Mouse (Mus musculus): Measurements from ENCODE around the gene Isg20l2. TPM values are rescaled to one million over a fixed set of nuclear protein-coding genes. Genes with fewer than 3 reads are reported as not detected.
A peak's percentile ranks its signal among the peaks of the same experiment; 100 is the strongest.

The Isg20l2 gene
- polyA plus RNA-seq, 1 experiment from 2014 or later, result 66.9 TPM

GRCm38 (mm10) chr3:87958476-87958875, 28.4 kb downstream of the Isg20l2 start:
- Histone ChIP-seq H3K4me2 (no peak overlapping the region), H3K4me3 (ENCODE audit: low read depth, low read length) (no peak overlapping the region), H3K4me1 (replicated peaks; ENCODE audit: control insufficient read depth, insufficient read depth, low read length) (peaks cover 14% of the 10 kb centered on the region), H3K27me3 (replicated peaks; ENCODE audit: control insufficient read depth, insufficient read depth, low read length) (peaks cover 28% of the 10 kb centered on the region), H3K36me3 (ENCODE audit: control insufficient read depth, insufficient read depth, low read length) (no peaks in the 10 kb centered on the region), H3K9ac (ENCODE audit: low read depth, low read length) (no peak overlapping the region; the same call in 1 of the 2 replicates), H3K27ac (ENCODE audit: low read depth, low read length) (no peak overlapping the region), H3K9me3 (ENCODE audit: control insufficient read depth, low read length) (no peaks in the 10 kb centered on the region)
- ATAC-seq (replicated peaks; ENCODE audit: low FRiP score) (no peak), DNase-seq (ENCODE audit: low spot score) (no peak)
- 40% methylated on average over 4 of the region's 4 CpGs for WGBS

- peaks cover 14% of the 10 kb centered on the region for H3K4me1 ChIP-seq (replicated peaks; ENCODE audit: control insufficient read depth, insufficient read depth, low read length)
- H3K9ac ChIP-seq (ENCODE audit: low read depth, low read length), result no peak overlapping the region
- H3K36me3 ChIP-seq (ENCODE audit: control insufficient read depth, insufficient read depth, low read length), result no peaks in the 10 kb centered on the region
- no peaks in the 10 kb centered on the region for H3K9me3 ChIP-seq (ENCODE audit: control insufficient read depth, low read length)
- H3K4me2 ChIP-seq, result no peak overlapping the region
- 50% methylated on average over 1 of the region's 1 CpGs for WGBS
- no peak overlapping the region for H3K27ac ChIP-seq (ENCODE audit: low read depth, low read length)
- no peak overlapping the region for H3K4me3 ChIP-seq (ENCODE audit: low read depth, low read length)
- peaks cover 25% of the 10 kb centered on the region for H3K27me3 ChIP-seq (replicated peaks; ENCODE audit: control insufficient read depth, insufficient read depth, low read length)
- ATAC-seq (replicated peaks; ENCODE audit: low FRiP score) (no peak), DNase-seq (ENCODE audit: low spot score) (no peak)
Observed at GRCm38 (mm10) chr3:87958967-87959366, 28.9 kb downstream of the Isg20l2 start.

GRCm38 (mm10) chr3:87959371-87959770, 29.3 kb downstream of the Isg20l2 start:
- ATAC-seq (replicated peaks; ENCODE audit: low FRiP score) (no peak), DNase-seq (ENCODE audit: low spot score) (no peak)
- Histone ChIP-seq H3K9me3 (ENCODE audit: control insufficient read depth, low read length) (no peaks in the 10 kb centered on the region), H3K27ac (ENCODE audit: low read depth, low read length) (no peak overlapping the region; the same call in 1 of the 2 replicates), H3K4me3 (ENCODE audit: low read depth, low read length) (no peak overlapping the region), H3K9ac (ENCODE audit: low read depth, low read length) (no peak overlapping the region), H3K4me2 (no peak overlapping the region), H3K27me3 (replicated peaks; ENCODE audit: control insufficient read depth, insufficient read depth, low read length) (peaks cover 22% of the 10 kb centered on the region), H3K36me3 (ENCODE audit: control insufficient read depth, insufficient read depth, low read length) (no peaks in the 10 kb centered on the region), H3K4me1 (replicated peaks; ENCODE audit: control insufficient read depth, insufficient read depth, low read length) (peaks cover 14% of the 10 kb centered on the region)
- WGBS, result 60% methylated on average over 7 of the region's 7 CpGs

GRCm38 (mm10) chr3:87960191-87960585, 30.1 kb downstream of the Isg20l2 start:
- Histone ChIP-seq H3K4me2 (peak overlapping the region; percentile 89), H3K4me1 (replicated peaks; ENCODE audit: control insufficient read depth, insufficient read depth, low read length) (peaks cover 14% of the 10 kb centered on the region), H3K36me3 (ENCODE audit: control insufficient read depth, insufficient read depth, low read length) (no peaks in the 10 kb centered on the region), H3K4me3 (ENCODE audit: low read depth, low read length) (peak overlapping the region; percentile 50), H3K9me3 (ENCODE audit: control insufficient read depth, low read length) (no peaks in the 10 kb centered on the region), H3K27ac (ENCODE audit: low read depth, low read length) (peak overlapping the region; percentile 64; the same call in 1 of the 2 replicates), H3K27me3 (replicated peaks; ENCODE audit: control insufficient read depth, insufficient read depth, low read length) (peaks cover 24% of the 10 kb centered on the region), H3K9ac (ENCODE audit: low read depth, low read length) (peak overlapping the region; percentile 64; the same call in 1 of the 2 replicates)
- ATAC-seq (replicated peaks; ENCODE audit: low FRiP score) (0 out of 2 replicates have a peak, but pooled peaks have one; percentile 1), DNase-seq (ENCODE audit: low spot score) (no peak)
- 12% methylated on average over 10 of the region's 10 CpGs for WGBS

- no peaks in the 10 kb centered on the region for H3K9me3 ChIP-seq (ENCODE audit: control insufficient read depth, low read length)
- peak overlapping the region; percentile 64 for H3K9ac ChIP-seq (ENCODE audit: low read depth, low read length)
- ATAC-seq (replicated peaks; ENCODE audit: low FRiP score), result peak; percentile 96
- peak overlapping the region; percentile 64 for H3K27ac ChIP-seq (ENCODE audit: low read depth, low read length)
- peak overlapping the region; percentile 89 for H3K4me2 ChIP-seq
- peak overlapping the region; percentile 50 for H3K4me3 ChIP-seq (ENCODE audit: low read depth, low read length)
- H3K27me3 ChIP-seq (replicated peaks; ENCODE audit: control insufficient read depth, insufficient read depth, low read length), result peaks cover 24% of the 10 kb centered on the region
- WGBS, result under 1% methylated on average over 27 of the region's 27 CpGs
- peaks cover 14% of the 10 kb centered on the region for H3K4me1 ChIP-seq (replicated peaks; ENCODE audit: control insufficient read depth, insufficient read depth, low read length)
- peak; percentile 85 for DNase-seq (ENCODE audit: low spot score)
- H3K36me3 ChIP-seq (ENCODE audit: control insufficient read depth, insufficient read depth, low read length), result no peaks in the 10 kb centered on the region
Observed at GRCm38 (mm10) chr3:87960586-87961191, 30.6 kb downstream of the Isg20l2 start.

GRCm38 (mm10) chr3:87970184-87970938, 40.2 kb downstream of the Isg20l2 start:
- H3K4me2 ChIP-seq, result peak overlapping the region; percentile 77
- no peak overlapping the region for H3K9ac ChIP-seq (ENCODE audit: low read depth, low read length)
- H3K4me1 ChIP-seq (replicated peaks; ENCODE audit: control insufficient read depth, insufficient read depth, low read length), result peaks cover 25% of the 10 kb centered on the region
- H3K27ac ChIP-seq (ENCODE audit: low read depth, low read length), result no peak overlapping the region
- H3K27me3 ChIP-seq (replicated peaks; ENCODE audit: control insufficient read depth, insufficient read depth, low read length), result peaks cover 39% of the 10 kb centered on the region
- no peaks in the 10 kb centered on the region for H3K9me3 ChIP-seq (ENCODE audit: control insufficient read depth, low read length)
- peak overlapping the region; percentile 55 for H3K4me3 ChIP-seq (ENCODE audit: low read depth, low read length)
- no peaks in the 10 kb centered on the region for H3K36me3 ChIP-seq (ENCODE audit: control insufficient read depth, insufficient read depth, low read length)
- DNase-seq (ENCODE audit: low spot score) (peak; percentile 63), ATAC-seq (replicated peaks; ENCODE audit: low FRiP score) (0 out of 2 replicates have a peak, but pooled peaks have one; percentile 34)
- WGBS, result 2% methylated on average over 21 of the region's 21 CpGs

GRCm38 (mm10) chr3:87970939-87971488, 40.9 kb downstream of the Isg20l2 start, which contains the start of gene Nes:
Gene Nes (plus strand): TSS chr3:87971078.
- peak; percentile 63 for ATAC-seq (replicated peaks; ENCODE audit: low FRiP score)

GRCm38 (mm10) chr3:87971489-87972202, 41.5 kb downstream of the Isg20l2 start:
- peak overlapping the region; percentile 77 for H3K4me2 ChIP-seq
- 2% methylated on average over 58 of the region's 60 CpGs for WGBS
- peak overlapping the region; percentile 57 for H3K9ac ChIP-seq (ENCODE audit: low read depth, low read length)
- peak overlapping the region; percentile 55 for H3K4me3 ChIP-seq (ENCODE audit: low read depth, low read length)
- H3K4me1 ChIP-seq (replicated peaks; ENCODE audit: control insufficient read depth, insufficient read depth, low read length), result peaks cover 25% of the 10 kb centered on the region
- no peak overlapping the region for H3K27ac ChIP-seq (ENCODE audit: low read depth, low read length)
- H3K36me3 ChIP-seq (ENCODE audit: control insufficient read depth, insufficient read depth, low read length), result no peaks in the 10 kb centered on the region
- no peak for DNase-seq (ENCODE audit: low spot score)
- ATAC-seq (replicated peaks; ENCODE audit: low FRiP score), result no peak
- peaks cover 42% of the 10 kb centered on the region for H3K27me3 ChIP-seq (replicated peaks; ENCODE audit: control insufficient read depth, insufficient read depth, low read length)
- H3K9me3 ChIP-seq (ENCODE audit: control insufficient read depth, low read length), result no peaks in the 10 kb centered on the region

More at GRCm38 (mm10) chr3:87970939-87971488, 40.9 kb downstream of the Isg20l2 start, which contains the start of gene Nes:
- Histone ChIP-seq H3K9me3 (ENCODE audit: control insufficient read depth, low read length) (no peaks in the 10 kb centered on the region), H3K27me3 (replicated peaks; ENCODE audit: control insufficient read depth, insufficient read depth, low read length) (peaks cover 42% of the 10 kb centered on the region), H3K4me2 (peak within 1 kb of the TSS; percentile 77), H3K36me3 (ENCODE audit: control insufficient read depth, insufficient read depth, low read length) (no peaks in the 10 kb centered on the region), H3K27ac (ENCODE audit: low read depth, low read length) (no peak within 1 kb of the TSS), H3K4me1 (replicated peaks; ENCODE audit: control insufficient read depth, insufficient read depth, low read length) (peaks cover 25% of the 10 kb centered on the region), H3K4me3 (ENCODE audit: low read depth, low read length) (peak within 1 kb of the TSS; percentile 55), H3K9ac (ENCODE audit: low read depth, low read length) (peak within 1 kb of the TSS; percentile 57)
- 1% methylated on average over 44 of the region's 44 CpGs for WGBS
- peak; percentile 77 for DNase-seq (ENCODE audit: low spot score)

All from liver, embryonic 11.5 days (tissue).